Mouse (Mus musculus) forebrain, embryonic 16.5 days (tissue): ENCODE data around the gene Dnajb11. TPM values are rescaled to one million over a fixed set of nuclear protein-coding genes. Genes with fewer than 3 reads are reported as not detected.

ENCODE experiments used
- ATAC-seq: fragments of 200-750 bp; cut with Nextera tagmentation; 2 replicates; pipeline ENCODE4 v1.8.0; 2017; ENCODE audit warnings: mild to moderate bottlenecking, moderate library complexity
- H3K27ac ChIP-seq: fragments of 300-500 bp; sonication (generic); 2 replicates; pipeline ENCODE4 v1.5.1; 2014; ENCODE audit warnings: low read length, control low read depth
- H3K27me3 ChIP-seq: fragments of 300-500 bp; sonication (generic); replicated peaks from 2 replicates; pipeline ENCODE4 v1.6.1; 2014; ENCODE audit warnings: low read length; ENCODE audit not compliant: control insufficient read depth, insufficient read depth
- H3K36me3 ChIP-seq: fragments of 300-500 bp; sonication (generic); 2 replicates; pipeline ENCODE4 v1.6.1; 2014; ENCODE audit not compliant: control insufficient read depth, insufficient read depth
- H3K4me1 ChIP-seq: fragments of 300-500 bp; sonication (generic); replicated peaks from 2 replicates; pipeline ENCODE4 v1.6.1; 2014; ENCODE audit warnings: low read length; ENCODE audit not compliant: control insufficient read depth, insufficient read depth
- H3K4me2 ChIP-seq: fragments of 300-500 bp; sonication (generic); 2 replicates; pipeline ENCODE4 v1.6.1; 2014; ENCODE audit warnings: mild to moderate bottlenecking, low read length, control low read depth
- H3K4me3 ChIP-seq: fragments of 300-500 bp; sonication (generic); replicated peaks from 2 replicates; pipeline ENCODE4 v1.5.1; 2014; ENCODE audit warnings: mild to moderate bottlenecking, low read length, control low read depth
- H3K9ac ChIP-seq: fragments of 300-500 bp; sonication (generic); replicated peaks from 2 replicates; pipeline ENCODE4 v1.6.1; 2014; ENCODE audit warnings: low read depth, low read length, control low read depth
- H3K9me3 ChIP-seq: fragments of 300-500 bp; sonication (generic); 2 replicates; pipeline ENCODE4 v1.6.1; 2016; ENCODE audit warnings: low read length; ENCODE audit not compliant: control insufficient read depth
- WGBS: fragments of 180-500 bp; shearing (Covaris S2); extraction: QIAGEN DNeasy Blood & Tissue Kit; methylation state at CpG from one replicate; pipeline ENCODE4 v1.1.7; 2014; 5-methylcytosine and 5-hydroxymethylcytosine counted together
- polyA plus RNA-seq: library from polyadenylated mRNA; unstranded; fragments of >200 nt; fragmentation: Nextera tagmentation; extraction: Ambion mirVana; gene quantifications from 2 replicates; pipeline ENCODE4 v1.2.1, GENCODE M21; 2015

Dnajb11 gene
- polyA plus RNA-seq, 1 experiment from 2014 or later = 83.4 TPM

DNA sequence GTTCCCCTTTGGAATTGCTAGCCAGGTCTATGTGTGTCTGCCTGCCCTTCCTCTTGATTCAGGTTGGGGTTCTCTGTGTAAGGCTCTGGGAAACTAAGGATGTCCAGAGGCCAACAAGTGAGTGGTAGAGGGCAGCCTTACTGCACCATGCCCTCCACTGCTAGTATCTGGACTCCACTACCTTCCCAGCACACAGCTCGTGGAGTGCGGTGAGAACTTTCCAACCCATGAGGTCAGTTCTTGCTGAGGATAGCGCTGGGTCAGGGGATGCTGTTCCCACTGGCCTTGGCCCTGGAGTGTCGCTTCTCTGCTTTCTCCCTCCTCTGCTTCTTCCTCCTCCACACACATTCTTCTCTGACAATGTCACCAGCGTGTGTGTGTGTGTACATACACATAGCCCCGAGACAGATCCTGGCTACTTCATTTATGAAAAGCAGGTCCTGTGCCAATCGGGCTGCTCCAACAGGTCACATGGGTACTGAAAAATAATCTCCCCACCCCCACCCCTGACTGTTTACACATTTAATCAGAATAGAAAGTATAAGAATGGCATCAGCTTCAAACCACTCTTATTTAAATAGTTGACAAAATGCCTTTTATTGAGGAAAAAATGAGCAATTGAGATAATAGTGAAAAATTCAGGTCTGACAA lies 22.4 kb downstream of the Dnajb11 start:
- Histone ChIP-seq H3K4me2 (no peak overlapping the region), H3K4me1 (0 out of 2 replicates have a peak, but pooled peaks cover 2% of the 10 kb centered on the region), H3K4me3 (no peak overlapping the region), H3K27ac (no peak overlapping the region), H3K9me3 (no peaks in the 10 kb centered on the region), H3K9ac (no peak overlapping the region), H3K27me3 (no peaks in the 10 kb centered on the region), H3K36me3 (no peaks in the 10 kb centered on the region)
- no peak for ATAC-seq
- WGBS = 56% methylated on average over 7 of the region's 7 CpGs

DNA sequence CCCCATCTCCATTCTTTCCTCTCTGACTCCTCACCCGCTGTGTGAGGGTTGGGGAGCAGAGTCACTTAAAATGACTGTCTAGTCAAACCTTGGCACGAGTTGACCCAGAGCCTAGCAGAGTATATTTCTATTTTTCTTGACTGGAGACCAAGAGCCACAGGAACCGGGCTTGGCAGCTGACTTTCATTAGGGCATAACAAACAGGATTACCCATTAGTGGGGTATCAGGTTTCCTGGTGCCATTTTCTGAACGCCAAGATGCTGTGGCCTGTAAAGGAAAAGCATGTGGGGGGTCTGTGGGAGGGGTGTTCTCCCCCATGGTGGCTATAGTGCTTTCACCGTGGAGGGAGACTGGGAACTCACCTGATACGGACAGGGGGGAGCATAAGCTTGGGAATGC lies 23.3 kb downstream of the Dnajb11 start:
- H3K4me1 ChIP-seq = 0 out of 2 replicates have a peak, but pooled peaks cover 2% of the 10 kb centered on the region
- no peak overlapping the region for H3K9ac ChIP-seq
- WGBS = 3% methylated on average over 6 of the region's 6 CpGs
- H3K9me3 ChIP-seq = no peaks in the 10 kb centered on the region
- H3K27me3 ChIP-seq = no peaks in the 10 kb centered on the region
- no peaks in the 10 kb centered on the region for H3K36me3 ChIP-seq
- H3K4me3 ChIP-seq = no peak overlapping the region
- no peak for ATAC-seq
- H3K4me2 ChIP-seq = no peak overlapping the region
- no peak overlapping the region for H3K27ac ChIP-seq

DNA sequence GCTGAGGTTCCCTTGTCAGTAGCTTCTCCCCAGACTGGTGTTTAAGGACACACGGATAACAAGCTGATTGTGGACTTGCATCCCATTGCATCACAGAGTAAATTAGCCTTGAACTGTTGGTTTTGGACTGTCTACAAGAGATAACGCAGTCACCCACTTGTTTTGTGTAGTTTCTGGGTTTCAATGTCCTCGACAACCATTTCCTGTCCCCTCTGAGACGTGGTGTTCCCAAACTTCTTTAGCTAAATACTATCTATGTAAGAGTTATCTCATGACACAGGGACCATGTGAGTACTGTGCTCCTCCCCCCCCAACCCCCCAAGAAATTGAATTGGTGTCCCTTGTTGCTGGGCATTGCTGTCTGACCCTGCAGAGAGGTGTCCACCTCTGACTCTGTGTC lies 23.8 kb downstream of the Dnajb11 start:
- Histone ChIP-seq H3K4me2 (no peak overlapping the region), H3K27ac (no peak overlapping the region), H3K9me3 (no peaks in the 10 kb centered on the region)

DNA sequence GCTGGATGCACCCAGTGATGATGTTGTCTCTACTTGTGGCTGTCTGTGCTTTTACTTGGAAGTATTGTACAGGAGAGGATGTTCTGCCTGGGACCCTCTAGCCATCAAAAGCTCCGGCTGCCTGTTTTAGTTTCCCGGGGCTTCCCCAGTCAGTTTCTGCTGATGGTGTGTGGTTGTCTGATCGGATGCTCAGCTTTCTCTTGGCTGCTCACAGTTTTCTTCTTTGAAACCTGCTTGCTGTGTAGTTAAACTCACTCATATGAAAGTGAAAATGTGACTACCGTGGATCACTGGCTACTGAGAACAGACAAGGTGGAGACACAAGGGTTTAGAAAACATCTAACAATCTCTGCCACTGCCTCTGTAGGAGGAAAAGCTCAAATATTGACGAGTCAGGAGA lies 25.8 kb downstream of the Dnajb11 start:
- Histone ChIP-seq H3K36me3 (no peaks in the 10 kb centered on the region), H3K9me3 (no peaks in the 10 kb centered on the region), H3K27ac (no peak overlapping the region), H3K9ac (no peak overlapping the region), H3K4me2 (no peak overlapping the region), H3K27me3 (no peaks in the 10 kb centered on the region), H3K4me3 (no peak overlapping the region), H3K4me1 (no peaks in the 10 kb centered on the region)
- ATAC-seq = no peak
- 81% methylated on average over 5 of the region's 5 CpGs for WGBS

More for the DNA sequence above, 23.8 kb downstream of the Dnajb11 start:
- 69% methylated on average over 4 of the region's 4 CpGs for WGBS
- Histone ChIP-seq H3K36me3 (no peaks in the 10 kb centered on the region), H3K4me1 (0 out of 2 replicates have a peak, but pooled peaks cover 2% of the 10 kb centered on the region), H3K4me3 (no peak overlapping the region), H3K9ac (no peak overlapping the region), H3K27me3 (no peaks in the 10 kb centered on the region)
- ATAC-seq = no peak

DNA sequence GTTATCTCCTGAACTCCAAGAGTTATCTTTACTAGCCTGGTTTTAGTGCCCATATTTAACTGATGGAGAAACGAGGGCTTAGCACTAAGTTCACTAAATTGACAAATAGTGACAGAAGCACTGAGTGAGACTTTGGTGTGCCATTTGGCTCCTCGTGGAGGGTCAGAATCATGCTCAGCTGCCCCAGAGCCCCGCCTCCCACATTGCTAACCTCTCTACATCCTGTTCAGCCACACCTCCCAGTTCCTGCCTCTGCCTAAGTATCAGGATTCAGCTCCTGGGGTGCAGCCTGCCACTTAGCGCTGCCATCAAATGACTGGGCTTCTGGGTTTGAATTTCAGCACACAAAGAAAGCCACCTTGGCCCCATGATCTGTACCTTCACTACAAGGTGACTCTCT lies 27.7 kb downstream of the Dnajb11 start:
- H3K9me3 ChIP-seq = no peaks in the 10 kb centered on the region
- no peaks in the 10 kb centered on the region for H3K4me1 ChIP-seq
- 49% methylated on average over 4 of the region's 4 CpGs for WGBS
- no peak overlapping the region for H3K9ac ChIP-seq
- H3K4me2 ChIP-seq = no peak overlapping the region
- no peak for ATAC-seq
- no peaks in the 10 kb centered on the region for H3K27me3 ChIP-seq
- H3K36me3 ChIP-seq = no peaks in the 10 kb centered on the region
- no peak overlapping the region for H3K4me3 ChIP-seq
- H3K27ac ChIP-seq = no peak overlapping the region

DNA sequence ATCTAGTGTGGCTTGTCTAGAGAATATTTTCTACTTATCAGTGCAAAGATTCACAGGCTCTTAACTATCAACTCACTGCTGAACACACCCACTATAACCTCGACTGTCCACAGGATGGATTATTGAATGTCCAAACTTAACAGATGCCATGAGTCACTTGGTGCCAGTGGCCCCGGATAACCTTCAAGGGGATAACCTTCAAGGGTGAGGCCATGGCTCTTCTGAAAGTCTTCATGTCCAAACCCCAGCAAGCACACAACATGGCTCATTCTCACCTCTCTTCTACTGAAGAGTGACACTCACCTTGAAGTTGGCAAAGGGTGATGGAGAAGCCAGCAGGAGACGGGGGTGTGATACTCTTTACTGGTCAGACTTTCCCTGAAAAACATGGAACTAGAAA lies 29.1 kb downstream of the Dnajb11 start:
- Histone ChIP-seq H3K9ac (no peak overlapping the region), H3K4me3 (no peak overlapping the region), H3K27me3 (no peaks in the 10 kb centered on the region), H3K4me1 (no peaks in the 10 kb centered on the region), H3K36me3 (no peaks in the 10 kb centered on the region), H3K27ac (no peak overlapping the region), H3K4me2 (no peak overlapping the region), H3K9me3 (no peaks in the 10 kb centered on the region)
- 84% methylated on average over 3 of the region's 3 CpGs for WGBS
- ATAC-seq = no peak

DNA sequence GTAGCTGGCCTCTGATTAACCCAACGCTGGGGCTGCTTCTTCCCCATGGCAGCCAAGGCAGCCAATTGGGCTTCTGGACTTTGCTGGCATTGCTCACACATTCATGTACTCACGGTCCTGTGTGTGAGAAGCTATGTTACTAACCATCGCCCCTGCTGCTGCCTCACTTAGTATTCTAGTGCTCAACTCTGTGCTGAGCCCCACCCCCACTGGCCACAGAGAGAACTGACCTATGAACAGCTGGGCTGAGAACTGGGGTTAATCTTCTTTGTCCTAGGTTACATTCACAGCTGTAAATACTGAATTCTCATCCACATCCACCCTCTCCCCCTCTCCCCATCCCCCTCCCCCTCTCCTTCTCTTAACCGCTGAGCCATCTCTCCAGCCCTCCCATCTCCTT lies 31.2 kb downstream of the Dnajb11 start:
- H3K27me3 ChIP-seq = no peaks in the 10 kb centered on the region
- H3K4me1 ChIP-seq = no peaks in the 10 kb centered on the region
- 52% methylated on average over 4 of the region's 4 CpGs for WGBS
- no peaks in the 10 kb centered on the region for H3K36me3 ChIP-seq
- no peak overlapping the region for H3K9ac ChIP-seq
- H3K4me3 ChIP-seq = no peak overlapping the region
- no peak overlapping the region for H3K27ac ChIP-seq
- ATAC-seq = no peak
- H3K4me2 ChIP-seq = no peak overlapping the region
- H3K9me3 ChIP-seq = no peaks in the 10 kb centered on the region

DNA sequence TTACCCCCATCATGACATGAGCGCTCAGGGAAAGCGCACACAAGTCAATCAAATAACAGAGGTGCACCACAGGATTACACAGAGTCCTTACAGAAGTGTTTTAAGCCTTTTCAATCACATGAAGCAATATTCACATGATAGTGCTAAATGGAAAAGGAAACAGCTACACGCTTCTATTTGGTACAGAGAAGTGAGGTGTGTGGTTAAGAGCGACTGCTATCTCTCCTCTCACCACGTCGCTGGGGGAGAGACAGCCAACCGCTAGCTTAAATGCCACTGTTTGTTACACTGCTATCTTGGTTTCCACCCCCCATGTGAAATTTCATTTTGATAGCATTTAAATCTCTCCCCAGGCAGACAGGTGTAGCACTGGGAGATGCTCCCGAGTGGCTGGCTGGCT lies 32.1 kb downstream of the Dnajb11 start:
- no peaks in the 10 kb centered on the region for H3K4me1 ChIP-seq
- H3K4me3 ChIP-seq = no peak overlapping the region
- no peak for ATAC-seq
- H3K9ac ChIP-seq = no peak overlapping the region
- no peaks in the 10 kb centered on the region for H3K9me3 ChIP-seq
- H3K27ac ChIP-seq = no peak overlapping the region
- H3K27me3 ChIP-seq = no peaks in the 10 kb centered on the region
- H3K36me3 ChIP-seq = no peaks in the 10 kb centered on the region
- 90% methylated on average over 8 of the region's 8 CpGs for WGBS
- no peak overlapping the region for H3K4me2 ChIP-seq

DNA sequence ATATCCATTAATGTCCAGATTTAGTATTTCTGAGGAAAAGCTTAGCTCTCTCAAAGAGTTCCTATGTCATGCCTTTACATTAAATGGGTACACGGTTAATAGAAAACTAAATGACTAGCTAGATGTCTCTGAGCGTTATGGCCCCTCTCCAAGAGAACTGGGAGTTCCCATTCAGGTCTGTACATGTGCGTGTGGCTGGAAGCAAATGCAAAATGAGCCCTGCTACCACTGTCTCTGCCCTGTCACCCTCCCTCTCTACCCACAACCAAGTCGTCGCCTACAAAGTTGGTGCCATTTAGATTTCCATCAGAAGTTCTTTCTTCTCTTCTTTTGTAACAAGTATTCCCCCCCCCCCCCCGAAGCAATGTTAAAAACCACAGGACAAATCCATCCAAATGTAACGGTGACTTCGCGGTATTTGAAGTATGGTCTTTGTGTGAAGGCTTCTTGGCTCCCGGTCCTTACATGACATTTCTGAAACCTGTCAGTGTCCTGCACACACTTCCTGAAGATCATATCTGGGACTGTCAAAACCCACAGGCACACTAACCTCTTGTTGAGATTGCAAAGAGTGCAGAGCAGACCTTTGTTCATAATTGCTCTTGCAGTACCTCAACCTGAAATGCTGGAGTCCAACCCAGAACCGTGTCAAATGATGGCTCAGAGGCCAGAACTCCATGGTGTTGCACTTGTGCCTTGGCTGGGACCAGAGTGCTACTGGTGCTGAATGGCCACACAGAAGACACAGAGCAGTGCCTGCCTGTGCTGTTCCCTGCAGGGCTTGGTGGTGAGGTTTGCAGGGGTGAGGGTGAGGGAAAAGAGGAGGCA lies 33.3 kb downstream of the Dnajb11 start, which contains the start of gene Ahsg:
Gene Ahsg, plus strand, starts transcription at position 595 of the 828 bp plus-strand sequence.
- ATAC-seq = no peak
- Histone ChIP-seq H3K4me3 (no peak within 1 kb of the TSS), H3K9ac (no peak within 1 kb of the TSS), H3K9me3 (no peaks in the 10 kb centered on the region), H3K36me3 (no peaks in the 10 kb centered on the region), H3K4me1 (no peaks in the 10 kb centered on the region), H3K4me2 (no peak within 1 kb of the TSS), H3K27ac (no peak within 1 kb of the TSS), H3K27me3 (no peaks in the 10 kb centered on the region)
- 75% methylated on average over 11 of the region's 11 CpGs for WGBS
